Mouse (Mus musculus) stomach, embryonic 14.5 days (tissue): ENCODE measurements around the gene Dnah11. TPM values are rescaled to one million over a fixed set of nuclear protein-coding genes. Genes with fewer than 3 reads are reported as not detected.
A peak's percentile ranks its signal among the peaks of the same experiment; 100 is the strongest.

Experiments
- ATAC-seq: fragments of 200-750 bp; cut with Nextera tagmentation; 2 replicates; pipeline ENCODE4 v1.8.0; 2017; ENCODE audit warnings: low read depth, moderate TSS enrichment; ENCODE audit not compliant: insufficient number of reproducible peaks, insufficient read depth, low FRiP score
- H3K27ac ChIP-seq: fragments of 300-500 bp; sonication (generic); 2 replicates; pipeline ENCODE4 v1.5.1; 2014; ENCODE audit warnings: mild to moderate bottlenecking, low read length, moderate library complexity, mixed read lengths
- H3K27me3 ChIP-seq: fragments of 300-500 bp; sonication (generic); 2 replicates; pipeline ENCODE4 v1.6.1; 2014; ENCODE audit warnings: low read length, control low read depth, mixed read lengths; ENCODE audit not compliant: control insufficient read depth, insufficient read depth
- H3K36me3 ChIP-seq: fragments of 300-500 bp; sonication (generic); 2 replicates; pipeline ENCODE4 v1.6.1; 2014; ENCODE audit warnings: mild to moderate bottlenecking, control low read depth, low read length, moderate library complexity, mixed read lengths; ENCODE audit not compliant: control insufficient read depth, insufficient read depth
- H3K4me1 ChIP-seq: fragments of 300-500 bp; sonication (generic); 2 replicates; pipeline ENCODE4 v1.6.1; 2014; ENCODE audit warnings: low read length, control low read depth, mixed read lengths; ENCODE audit not compliant: control insufficient read depth, insufficient read depth
- H3K4me2 ChIP-seq: fragments of 300-500 bp; sonication (generic); replicated peaks from 2 replicates; pipeline ENCODE4 v1.6.1; 2014; ENCODE audit warnings: low read depth, low read length, control low read depth
- H3K4me3 ChIP-seq: fragments of 300-500 bp; sonication (generic); 2 replicates; pipeline ENCODE4 v1.5.1; 2014; ENCODE audit warnings: low read depth, low read length, control low read depth
- H3K9ac ChIP-seq: fragments of 300-500 bp; sonication (generic); replicated peaks from 2 replicates; pipeline ENCODE4 v1.6.1; 2014; ENCODE audit warnings: low read depth, mild to moderate bottlenecking, control low read depth, low read length, moderate library complexity, mixed read lengths
- H3K9me3 ChIP-seq: fragments of 300-500 bp; sonication (generic); 2 replicates; pipeline ENCODE4 v1.6.1; 2016; ENCODE audit warnings: low read depth, low read length, control low read depth; ENCODE audit not compliant: control insufficient read depth
- WGBS: fragments of 180-500 bp; shearing (Covaris S2); extraction: QIAGEN DNeasy Blood & Tissue Kit; methylation state at CpG from one replicate; pipeline ENCODE4 v1.1.7; 2014; 5-methylcytosine and 5-hydroxymethylcytosine counted together
- polyA plus RNA-seq: library from polyadenylated mRNA; unstranded; fragments of >200 nt; fragmentation: Nextera tagmentation; extraction: Ambion mirVana; gene quantifications from 2 replicates; pipeline ENCODE4 v1.2.1, GENCODE M21; 2014

Dnah11 gene
- polyA plus RNA-seq, 1 experiment from 2014 or later, result 0.29 TPM

GRCm38 (mm10) chr12:117993499-117993898 is 205.3 kb downstream of the Dnah11 start:
- Histone ChIP-seq H3K9me3 (no peaks in the 10 kb centered on the region), H3K27ac (no peak overlapping the region), H3K4me3 (no peak overlapping the region), H3K9ac (no peak overlapping the region), H3K4me1 (0 out of 2 replicates have a peak, but pooled peaks cover 3% of the 10 kb centered on the region), H3K27me3 (no peaks in the 10 kb centered on the region), H3K36me3 (no peaks in the 10 kb centered on the region), H3K4me2 (no peak overlapping the region)
- under 1% methylated on average over 7 of the region's 7 CpGs for WGBS
- ATAC-seq, result peak; percentile 94

- Histone ChIP-seq H3K9ac (no peak overlapping the region), H3K9me3 (no peaks in the 10 kb centered on the region), H3K27me3 (no peaks in the 10 kb centered on the region), H3K4me3 (no peak overlapping the region), H3K27ac (no peak overlapping the region), H3K4me1 (0 out of 2 replicates have a peak, but pooled peaks cover 3% of the 10 kb centered on the region), H3K4me2 (peak overlapping the region; percentile 17; the same call in 1 of the 2 replicates), H3K36me3 (no peaks in the 10 kb centered on the region)
- 8% methylated on average over 11 of the region's 11 CpGs for WGBS
- ATAC-seq, result no peak
Measured at GRCm38 (mm10) chr12:117989018-117989828, 209.6 kb downstream of the Dnah11 start.

GRCm38 (mm10) chr12:117980315-117980714 is 218.5 kb downstream of the Dnah11 start:
- H3K36me3 ChIP-seq, result no peaks in the 10 kb centered on the region
- no peaks in the 10 kb centered on the region for H3K9me3 ChIP-seq
- no peaks in the 10 kb centered on the region for H3K27me3 ChIP-seq
- no peak overlapping the region for H3K4me2 ChIP-seq
- no peak overlapping the region for H3K4me3 ChIP-seq
- H3K4me1 ChIP-seq, result no peaks in the 10 kb centered on the region
- no peak overlapping the region for H3K27ac ChIP-seq
- no peak for ATAC-seq
- 61% methylated on average over 3 of the region's 3 CpGs for WGBS
- no peak overlapping the region for H3K9ac ChIP-seq

GRCm38 (mm10) chr12:117973712-117974111 is 225.1 kb downstream of the Dnah11 start:
- H3K4me2 ChIP-seq, result no peak overlapping the region
- no peaks in the 10 kb centered on the region for H3K27me3 ChIP-seq
- no peaks in the 10 kb centered on the region for H3K9me3 ChIP-seq
- no peak for ATAC-seq
- H3K4me1 ChIP-seq, result no peaks in the 10 kb centered on the region
- H3K36me3 ChIP-seq, result no peaks in the 10 kb centered on the region
- H3K4me3 ChIP-seq, result no peak overlapping the region
- H3K27ac ChIP-seq, result no peak overlapping the region
- H3K9ac ChIP-seq, result no peak overlapping the region

- H3K4me1 ChIP-seq, result no peaks in the 10 kb centered on the region
- H3K9ac ChIP-seq, result no peak overlapping the region
- H3K4me3 ChIP-seq, result no peak overlapping the region
- H3K9me3 ChIP-seq, result no peaks in the 10 kb centered on the region
- 59% methylated on average over 2 of the region's 2 CpGs for WGBS
- no peak overlapping the region for H3K4me2 ChIP-seq
- no peak for ATAC-seq
- H3K27ac ChIP-seq, result no peak overlapping the region
- no peaks in the 10 kb centered on the region for H3K36me3 ChIP-seq
- H3K27me3 ChIP-seq, result no peaks in the 10 kb centered on the region
Measured at GRCm38 (mm10) chr12:117962698-117963097, 236.1 kb downstream of the Dnah11 start.

GRCm38 (mm10) chr12:117959213-117959612 is 239.6 kb downstream of the Dnah11 start:
- no peak overlapping the region for H3K4me3 ChIP-seq
- H3K36me3 ChIP-seq, result no peaks in the 10 kb centered on the region
- H3K4me1 ChIP-seq, result no peaks in the 10 kb centered on the region
- H3K27me3 ChIP-seq, result no peaks in the 10 kb centered on the region
- no peaks in the 10 kb centered on the region for H3K9me3 ChIP-seq
- no peak overlapping the region for H3K27ac ChIP-seq
- ATAC-seq, result no peak
- H3K9ac ChIP-seq, result no peak overlapping the region
- no peak overlapping the region for H3K4me2 ChIP-seq

GRCm38 (mm10) chr12:117946823-117947704 is 251.8 kb downstream of the Dnah11 start:
- Histone ChIP-seq H3K27me3 (no peaks in the 10 kb centered on the region), H3K4me1 (no peaks in the 10 kb centered on the region), H3K9ac (no peak overlapping the region), H3K9me3 (no peaks in the 10 kb centered on the region), H3K27ac (no peak overlapping the region), H3K4me3 (no peak overlapping the region), H3K4me2 (no peak overlapping the region), H3K36me3 (no peaks in the 10 kb centered on the region)
- WGBS, result 51% methylated on average over 5 of the region's 5 CpGs
- no peak; the same call in 1 of the 2 replicates for ATAC-seq

- no peaks in the 10 kb centered on the region for H3K27me3 ChIP-seq
- 41% methylated on average over 7 of the region's 7 CpGs for WGBS
- H3K9me3 ChIP-seq, result no peaks in the 10 kb centered on the region
- no peaks in the 10 kb centered on the region for H3K4me1 ChIP-seq
- no peaks in the 10 kb centered on the region for H3K36me3 ChIP-seq
- ATAC-seq, result no peak
- H3K4me2 ChIP-seq, result no peak overlapping the region
- no peak overlapping the region for H3K9ac ChIP-seq
- no peak overlapping the region for H3K27ac ChIP-seq
- no peak overlapping the region for H3K4me3 ChIP-seq
Measured at GRCm38 (mm10) chr12:117941947-117942346, 256.9 kb downstream of the Dnah11 start.
